20 mouse cellular contexts compared by ENCODE assay signal in genomic region chr11:51629651-51630314, GRCm38 (mm10). TPM values are rescaled to one million over a fixed set of nuclear protein-coding genes. Genes with fewer than 3 reads are reported as not detected.
DNase-seq lines count a peak whose midpoint lies in the region; ATAC-seq and TF ChIP-seq lines count a peak whose summit lies in the region.
"Had no signal": no experiment of that assay in that cellular context is flagged by ENCODE, and none has a peak within 500 bp of the region (broad histone marks: within the 10 kb centered on the region; RNA-seq: fewer than 3 reads in every experiment).

No protein-coding gene starts in this region.

- no peaks in the 10 kb centered on the region for H3K27me3 ChIP-seq in megakaryocyte, embryonic 14.5 days (replicated peaks)
- no peaks in the 10 kb centered on the region for H3K27me3 ChIP-seq in liver, postnatal 0 days (ENCODE audit: insufficient read depth, low read length)
- H3K27me3 ChIP-seq: hindbrain, embryonic 15.5 days; intestine, embryonic 15.5 days; limb, embryonic 12.5 days; liver, embryonic 12.5 days had no signal

- H3K9me3 ChIP-seq in megakaryocyte, embryonic 14.5 days: no peaks in the 10 kb centered on the region
- no peaks in the 10 kb centered on the region for H3K9me3 ChIP-seq in liver, postnatal 0 days (ENCODE audit: low read length)
- H3K9me3 ChIP-seq: hindbrain, embryonic 15.5 days; intestine, embryonic 15.5 days; limb, embryonic 12.5 days; liver, embryonic 12.5 days had no signal

- peaks cover 74% of the 10 kb centered on the region for H3K36me3 ChIP-seq in megakaryocyte, embryonic 14.5 days (replicated peaks; ENCODE audit: low read length)
- peaks cover 43% of the 10 kb centered on the region for H3K36me3 ChIP-seq in liver, postnatal 0 days (replicated peaks; ENCODE audit: insufficient read depth, low read length)

- no peak for TF ChIP-seq EP300 in liver, postnatal 0 days (IDR thresholded peaks at IDR 0.05; ENCODE audit: low read depth)

- no peak overlapping the region for H3K4me2 ChIP-seq in liver, postnatal 0 days (ENCODE audit: low read depth, low read length)
- H3K4me2 ChIP-seq: hindbrain, embryonic 15.5 days; intestine, embryonic 15.5 days; limb, embryonic 12.5 days; liver, embryonic 12.5 days; lung, embryonic 14.5 days; midbrain, embryonic 11.5 days had no signal

- H3K9ac ChIP-seq in liver, postnatal 0 days (replicated peaks): no peak overlapping the region
- H3K9ac ChIP-seq: hindbrain, embryonic 15.5 days; intestine, embryonic 15.5 days; limb, embryonic 12.5 days; liver, embryonic 12.5 days; lung, embryonic 14.5 days had no signal

- H3K4me3 ChIP-seq in megakaryocyte, embryonic 14.5 days (replicated peaks): peak overlapping the region; percentile 54
- H3K4me3 ChIP-seq in liver, postnatal 0 days (ENCODE audit: low read depth, low read length): no peak overlapping the region
- H3K4me3 ChIP-seq: hindbrain, embryonic 15.5 days; intestine, embryonic 15.5 days; limb, embryonic 12.5 days; liver, embryonic 12.5 days had no signal

- no peak overlapping the region for H3K27ac ChIP-seq in liver, postnatal 0 days (ENCODE audit: low read depth)
- H3K27ac ChIP-seq: hindbrain, embryonic 15.5 days; intestine, embryonic 15.5 days; limb, embryonic 12.5 days; liver, embryonic 12.5 days had no signal

- no peak for ATAC-seq in megakaryocyte, adult 5-6 weeks (ENCODE audit: poor library complexity, severe bottlenecking)
- ATAC-seq in liver, postnatal 0 days: no peak
- ATAC-seq: forebrain, embryonic 14.5 days; intestine, embryonic 15.5 days; liver, embryonic 12.5 days had no signal

- WGBS in liver, postnatal 0 days (ENCODE audit: insufficient replicate concordance): 60% methylated on average over 15 of the region's 15 CpGs

- H3K4me1 ChIP-seq in megakaryocyte, embryonic 14.5 days: peaks cover 91% of the 10 kb centered on the region
- no peaks in the 10 kb centered on the region; the same call in none of the 2 replicates for H3K4me1 ChIP-seq in liver, postnatal 0 days (ENCODE audit: insufficient read depth)
- H3K4me1 ChIP-seq: intestine, embryonic 15.5 days had no signal

- no peak for TF ChIP-seq CTCF in liver, postnatal 0 days (IDR thresholded peaks at IDR 0.05; ENCODE audit: low read depth)

- DNase-seq in frontal cortex, adult 2 months (ENCODE audit: extremely low spot score in 1 of 2, low spot score in 1 of 2): peak; percentile 70 to 77
- DNase-seq in frontal cortex, postnatal 25 days (ENCODE audit: low spot score in 2 of 2): no peak
- DNase-seq in brain, adult 2 months (ENCODE audit: low read depth, low spot score): peak; percentile 89
- peak; percentile 70 to 72 for DNase-seq in layer of hippocampus, postnatal 36 days
- no peak for DNase-seq in liver, postnatal 0 days
- no peak for DNase-seq in heart, adult 11 months
- DNase-seq: cerebellum, adult 9-10 months; heart, adult 18-20 months; heart, postnatal 4 days; kidney, postnatal 36 days; lung, embryonic 14.5 days; lung, postnatal 4 days had no signal

RNA-seq across cellular contexts. Expression of gene Rmnd5b, which starts 5.9 kb away (rescaled TPM):
- polyA plus RNA-seq in frontal cortex, adult 2 months (2012; rRNA removed): 60.9 and 67.2 TPM in 2 replicates
- polyA plus RNA-seq in megakaryocyte, embryonic 14.5 days (2012; ENCODE audit: insufficient read depth, low replicate concordance): 12.9 and 15.1 TPM in 2 replicates
- 50.8 and 63.1 TPM in 2 replicates for total RNA-seq in megakaryocyte, adult 5-6 weeks (2015)
- total RNA-seq in megakaryocyte, adult 5-6 weeks (2017): 19.2 and 35.5 TPM in 2 replicates
- 10 to 100 TPM; 60.0 to 62.6 TPM for total RNA-seq in layer of hippocampus, postnatal 36 days (2021)
- polyA plus RNA-seq in liver, postnatal 0 days (2015; fragmentation: Nextera tagmentation; extraction: Ambion mirVana): 13.0 and 16.0 TPM in 2 replicates

RNA-seq across cellular contexts. Expression of gene Nhp2, which starts 10.2 kb away (rescaled TPM):
- polyA plus RNA-seq in frontal cortex, adult 2 months (2012; rRNA removed): 64.6 and 68.5 TPM in 2 replicates
- polyA plus RNA-seq in megakaryocyte, embryonic 14.5 days (2012; ENCODE audit: insufficient read depth, low replicate concordance): 44.8 and 144 TPM in 2 replicates
- total RNA-seq in megakaryocyte, adult 5-6 weeks (2015): 45.3 and 50.5 TPM in 2 replicates
- total RNA-seq in megakaryocyte, adult 5-6 weeks (2017): 38.1 and 52.6 TPM in 2 replicates
- total RNA-seq in layer of hippocampus, postnatal 36 days (2021): 10 to 100 TPM; 41.8 to 45.5 TPM
- 70.1 and 76.2 TPM in 2 replicates for polyA plus RNA-seq in liver, postnatal 0 days (2015; fragmentation: Nextera tagmentation; extraction: Ambion mirVana)

RNA-seq across cellular contexts. Expression of gene N4bp3, which starts 20.9 kb away (rescaled TPM):
- polyA plus RNA-seq in frontal cortex, adult 2 months (2012; rRNA removed): 6.9 and 9.8 TPM in 2 replicates
- 2.5 and 6.0 TPM in 2 replicates for polyA plus RNA-seq in megakaryocyte, embryonic 14.5 days (2012; ENCODE audit: insufficient read depth, low replicate concordance)
- 0.80 and 1.3 TPM in 2 replicates for total RNA-seq in megakaryocyte, adult 5-6 weeks (2015)
- 0.45 and 2.9 TPM in 2 replicates for total RNA-seq in megakaryocyte, adult 5-6 weeks (2017)
- total RNA-seq in layer of hippocampus, postnatal 36 days (2021): 10 to 100 TPM; 12.4 to 12.6 TPM
- 2.4 and 2.8 TPM in 2 replicates for polyA plus RNA-seq in liver, postnatal 0 days (2015; fragmentation: Nextera tagmentation; extraction: Ambion mirVana)

RNA-seq across cellular contexts. Expression of gene D930048N14Rik, which starts 21.0 kb away (rescaled TPM):
- 4.8 and 5.7 TPM in 2 replicates for polyA plus RNA-seq in frontal cortex, adult 2 months (2012; rRNA removed)
- not detected in 2 replicates for polyA plus RNA-seq in megakaryocyte, embryonic 14.5 days (2012; ENCODE audit: insufficient read depth, low replicate concordance)
- total RNA-seq in megakaryocyte, adult 5-6 weeks (2015): 0.33 and 0.43 TPM in 2 replicates
- 0.26 TPM in 1 of 2 replicates, not detected in the other for total RNA-seq in megakaryocyte, adult 5-6 weeks (2017)
- total RNA-seq in layer of hippocampus, postnatal 36 days (2021): 1 to 10 TPM; 1.5 to 1.9 TPM
- polyA plus RNA-seq in liver, postnatal 0 days (2015; fragmentation: Nextera tagmentation; extraction: Ambion mirVana): 0.15 and 0.34 TPM in 2 replicates

RNA-seq across cellular contexts. Expression of gene Hnrnpab, which starts 23.1 kb away (rescaled TPM):
- polyA plus RNA-seq in frontal cortex, adult 2 months (2012; rRNA removed): 127 and 135 TPM in 2 replicates
- polyA plus RNA-seq in megakaryocyte, embryonic 14.5 days (2012; ENCODE audit: insufficient read depth, low replicate concordance): 373 and 587 TPM in 2 replicates
- total RNA-seq in megakaryocyte, adult 5-6 weeks (2015): 319 and 341 TPM in 2 replicates
- total RNA-seq in megakaryocyte, adult 5-6 weeks (2017): 548 and 571 TPM in 2 replicates
- 100 to 1,000 TPM; 147 to 154 TPM for total RNA-seq in layer of hippocampus, postnatal 36 days (2021)
- 114 and 130 TPM in 2 replicates for polyA plus RNA-seq in liver, postnatal 0 days (2015; fragmentation: Nextera tagmentation; extraction: Ambion mirVana)

Comparison
In these comparisons a context has a peak if more than half of its experiments do, and no peak if none do; other contexts are left out.
1. DNase-seq: peak in frontal cortex, adult 2 months (2 of 2), brain, adult 2 months (single experiment) and layer of hippocampus, postnatal 36 days (2 of 2); none in frontal cortex, postnatal 25 days (0 of 2), liver, postnatal 0 days (single experiment) and heart, adult 11 months (single experiment).